Mouse (Mus musculus) cerebellum, postnatal 14 days (tissue): Measurements from ENCODE around the gene Akr7a5.

Experiments used
- DNase-seq, 2 experiments: peaks; one replicate each; pipeline ENCODE4 v3.0.0; 2021; ENCODE audit warnings: mixed read lengths in 2 of 2

Gene Akr7a5

GRCm38 (mm10) chr4:139298671-139299366, 11.7 kb upstream of the Akr7a5 start:
- DNase-seq = peak in 1 of 2 experiments; percentile 28

GRCm38 (mm10) chr4:139301780-139302179, 8.8 kb upstream of the Akr7a5 start:
- DNase-seq = no peak

DNA sequence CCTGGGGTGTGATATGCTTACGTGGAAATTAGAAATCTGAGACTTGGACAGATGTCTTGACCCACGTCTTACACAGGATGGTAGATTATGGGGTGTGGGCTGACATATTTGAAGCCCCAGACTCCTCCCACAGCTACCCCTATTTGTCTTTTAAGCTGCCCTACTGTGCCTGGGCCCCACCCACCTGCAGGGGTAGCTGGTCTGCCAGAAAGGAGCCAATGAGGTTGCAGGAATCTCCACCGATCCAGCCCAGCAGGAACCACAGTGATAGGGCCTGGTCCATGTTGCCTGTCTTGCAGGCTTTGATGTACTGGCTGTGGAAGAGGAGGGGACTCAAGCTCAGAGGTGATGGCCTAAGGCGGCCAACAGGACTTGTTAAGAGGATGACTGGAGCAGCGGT, 8.3 kb upstream of the Akr7a5 start:
- no peak for DNase-seq

GRCm38 (mm10) chr4:139305521-139305920, 5.0 kb upstream of the Akr7a5 start:
- peak in 1 of 2 experiments; percentile 20 for DNase-seq

GRCm38 (mm10) chr4:139307916-139308315, 2.6 kb upstream of the Akr7a5 start:
- no peak for DNase-seq

GRCm38 (mm10) chr4:139309651-139310050, 893 bp upstream of the Akr7a5 start:
- DNase-seq = no peak

- DNase-seq = no peak
Observed at GRCm38 (mm10) chr4:139310899-139311701, 556 bp downstream of the Akr7a5 start.

DNA sequence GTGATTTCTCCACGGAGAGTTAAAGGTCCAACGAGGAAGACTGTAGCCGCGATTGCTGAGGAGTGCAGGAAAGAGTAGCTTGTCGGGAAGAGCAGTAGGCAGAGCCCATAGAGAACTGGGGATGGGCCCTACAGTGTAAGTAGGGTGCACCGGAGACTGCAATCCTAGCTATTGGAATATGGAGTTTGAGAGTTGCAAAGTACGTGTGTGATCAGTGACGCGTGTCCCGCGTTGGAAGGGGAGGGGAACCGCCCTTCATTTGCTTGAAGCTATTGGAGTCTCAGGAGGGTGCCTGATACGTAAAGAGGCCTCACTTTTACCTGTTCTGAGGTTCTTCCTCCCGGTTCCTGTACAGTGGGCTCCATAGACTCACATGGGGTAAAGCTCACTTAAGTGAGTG, 1.2 kb downstream of the Akr7a5 start:
- no peak for DNase-seq

DNA sequence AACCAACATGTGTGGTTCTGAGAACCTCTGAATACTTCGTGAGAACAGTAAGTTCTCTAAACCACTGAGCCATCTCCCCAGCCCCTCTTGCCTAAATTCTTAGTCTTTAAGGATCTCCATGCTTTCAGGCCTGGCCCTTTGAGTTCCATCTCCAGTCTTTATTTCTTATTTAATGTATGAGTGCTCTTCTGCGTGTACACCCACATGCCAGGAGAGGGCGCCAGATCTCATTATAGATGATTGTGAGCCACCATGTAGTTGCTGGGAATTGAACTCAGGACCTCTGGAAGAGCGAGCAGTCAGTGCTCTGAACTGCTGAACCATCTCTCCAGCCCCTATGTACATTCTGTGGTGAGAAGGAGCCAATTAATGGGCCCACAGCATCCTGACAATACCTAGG, 2.1 kb downstream of the Akr7a5 start:
- peak in 1 of 2 experiments; percentile 68 for DNase-seq

- DNase-seq = no peak
Observed at GRCm38 (mm10) chr4:139318449-139318848, 7.9 kb downstream of the Akr7a5 start.

DNA sequence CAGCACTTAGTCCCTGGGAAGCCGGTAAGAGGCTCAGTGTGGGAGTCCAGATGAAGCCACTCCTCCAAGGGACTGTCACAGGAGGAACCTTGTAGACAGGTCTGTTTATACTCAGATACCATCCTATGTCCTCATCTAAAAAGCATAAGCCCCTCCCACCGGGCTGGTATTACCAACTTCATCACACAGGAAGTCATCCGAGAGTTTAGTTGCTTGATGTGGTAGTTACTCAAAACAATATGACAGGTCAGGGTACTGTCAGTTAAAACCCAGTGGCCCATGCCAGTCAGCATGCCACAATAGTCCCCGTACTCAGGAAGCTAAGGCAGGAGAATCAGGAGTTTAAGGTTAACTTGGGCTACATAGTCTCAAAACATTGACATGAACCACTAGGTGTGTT, 9.2 kb downstream of the Akr7a5 start:
- DNase-seq = no peak

- peak in 1 of 2 experiments; percentile 54 for DNase-seq
Observed at GRCm38 (mm10) chr4:139330605-139331004, 20.1 kb downstream of the Akr7a5 start.

- DNase-seq = no peak
Observed at GRCm38 (mm10) chr4:139334631-139335295, 24.2 kb downstream of the Akr7a5 start.

DNA sequence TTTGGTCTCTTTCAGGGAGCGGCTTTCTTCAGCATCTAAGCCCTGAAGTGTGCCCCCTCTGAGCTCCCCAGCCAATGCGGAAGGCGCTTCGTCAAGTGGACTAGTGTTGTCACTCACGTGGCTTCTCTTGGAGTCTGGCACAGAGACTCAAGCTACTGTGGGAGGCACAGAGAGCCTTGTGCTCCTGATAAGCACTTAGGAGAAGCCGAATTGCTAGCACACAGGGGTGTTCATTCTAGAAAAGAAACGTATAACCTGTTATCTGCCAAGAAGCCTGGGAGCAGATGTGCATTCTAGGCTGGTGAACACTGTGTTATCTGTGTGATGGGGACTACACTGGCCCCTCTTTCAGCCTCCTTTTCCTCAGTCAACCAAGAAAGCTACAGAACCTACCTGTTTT, 25.0 kb downstream of the Akr7a5 start:
- DNase-seq = no peak

GRCm38 (mm10) chr4:139336822-139337483, 26.4 kb downstream of the Akr7a5 start:
- peak; percentile 79 to 90 for DNase-seq

- no peak for DNase-seq
Observed at GRCm38 (mm10) chr4:139338145-139338544, 27.6 kb downstream of the Akr7a5 start.

DNA sequence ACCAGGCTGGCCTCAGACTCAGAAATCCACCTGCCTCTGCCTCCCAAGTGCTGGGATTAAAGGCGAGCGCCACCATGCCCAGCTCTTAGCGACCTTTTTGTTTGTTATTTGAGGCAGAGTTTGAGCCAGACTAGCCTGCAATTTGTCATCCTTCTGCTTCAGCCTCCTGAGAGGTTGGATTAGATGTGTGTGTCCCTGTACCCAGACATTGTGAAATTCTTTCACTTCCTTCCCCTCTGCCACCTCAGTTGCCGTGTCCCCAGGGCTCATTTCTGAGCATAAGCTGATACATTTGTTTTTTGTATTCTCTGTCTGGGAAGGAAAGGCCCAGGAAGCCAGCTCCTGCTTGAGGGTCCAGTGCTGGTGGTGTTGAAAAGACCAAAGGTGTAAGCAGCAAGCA, 30.3 kb downstream of the Akr7a5 start:
- no peak for DNase-seq

- DNase-seq = peak in 1 of 2 experiments; percentile 19
Observed at GRCm38 (mm10) chr4:139341556-139342233, 31.2 kb downstream of the Akr7a5 start.

GRCm38 (mm10) chr4:139343718-139344117, 33.2 kb downstream of the Akr7a5 start:
- DNase-seq = peak; percentile 56 to 68

DNA sequence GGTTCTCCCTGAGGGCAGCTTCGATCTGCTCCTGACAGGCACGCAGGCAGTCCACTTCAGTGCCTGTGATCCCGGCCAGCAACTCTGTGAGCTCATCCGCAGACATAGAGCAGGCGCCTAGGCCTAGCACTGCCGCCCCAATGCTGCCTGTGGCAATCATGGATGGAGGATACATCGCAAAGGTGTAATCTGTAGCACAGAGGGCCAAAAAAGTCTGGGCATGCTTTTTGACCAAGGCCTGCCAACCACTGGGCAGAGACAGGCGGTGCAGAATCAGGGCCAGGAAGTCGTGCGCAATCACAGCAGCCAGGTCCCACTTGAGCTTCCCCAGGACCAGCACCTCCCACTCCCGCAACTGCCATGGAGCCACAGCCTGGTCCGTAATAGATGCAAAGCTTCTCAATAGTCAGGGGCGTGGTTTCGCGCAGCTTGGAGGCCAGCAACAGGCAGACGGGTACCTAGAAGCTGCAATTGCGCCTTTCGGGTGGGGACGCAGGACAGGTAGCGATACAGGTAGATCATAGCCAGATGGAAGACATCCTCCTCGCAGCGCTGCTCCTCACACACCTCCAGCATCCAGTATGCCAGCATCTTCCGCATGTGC, 35.0 kb downstream of the Akr7a5 start:
- DNase-seq = no peak

DNA sequence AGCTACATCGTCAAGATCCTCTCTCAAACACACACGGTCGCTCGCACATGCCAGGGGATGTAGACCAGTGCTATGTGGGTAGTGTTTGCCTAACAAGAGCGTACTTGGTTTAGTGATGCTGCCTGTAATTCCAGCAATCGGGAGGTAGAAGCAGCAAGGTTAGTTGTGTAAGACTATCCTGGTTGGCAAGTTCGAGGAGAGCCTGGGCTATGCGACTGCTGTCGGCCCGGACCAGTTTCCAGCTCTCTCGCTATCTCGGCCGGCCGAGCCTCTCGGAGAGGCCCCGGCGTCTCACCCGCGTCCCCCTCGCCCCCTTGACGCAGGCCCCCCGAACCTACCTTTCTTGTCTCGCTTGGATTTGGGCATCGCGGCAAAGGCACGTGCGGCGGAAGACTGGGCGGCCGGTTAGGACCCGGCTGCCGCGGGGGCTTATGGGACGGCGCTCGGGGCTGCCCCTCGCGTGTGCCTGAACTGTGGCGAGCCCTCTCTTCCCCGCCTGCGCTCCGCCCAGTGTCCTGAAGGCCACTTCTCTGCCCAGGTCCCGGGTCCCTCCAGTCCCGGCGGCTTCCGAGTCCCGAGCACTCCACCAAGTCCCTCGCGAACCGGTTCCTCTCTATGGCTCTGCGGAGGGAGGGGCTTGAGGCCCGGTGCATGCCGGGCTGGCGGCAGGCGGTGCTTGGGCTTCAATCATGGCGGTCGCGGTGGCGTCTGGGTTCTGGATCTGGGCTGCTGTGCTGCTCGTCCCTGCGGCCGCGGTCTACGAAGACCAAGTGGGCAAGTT, 41.6 kb downstream of the Akr7a5 start, which contains the start of the genes Mrto4, Emc1 and Ubr4:
Gene Mrto4, minus strand, starts transcription at position 646 of the 781 bp plus-strand sequence.
Gene Emc1, plus strand, starts transcription at position 657 of the 781 bp plus-strand sequence.
Gene Ubr4, plus strand, starts transcription at position 679 of the 781 bp plus-strand sequence.
- peak; percentile 87 to 88 for DNase-seq
